Mouse (Mus musculus) forebrain, postnatal 0 days (tissue): Measurements from ENCODE around the gene Cpvl. TPM values are rescaled to one million over a fixed set of nuclear protein-coding genes. Genes with fewer than 3 reads are reported as not detected.

Experiments used
- ATAC-seq: fragments of 200-750 bp; cut with Nextera tagmentation; 2 replicates; pipeline ENCODE4 v1.8.0; 2017; ENCODE audit warnings: mild to moderate bottlenecking, moderate library complexity
- DNase-seq: peaks from one replicate; pipeline ENCODE4 v3.0.0-alpha.2; 2015
- H3K27ac ChIP-seq: fragments of 300-500 bp; sonication (generic); 2 replicates; pipeline ENCODE4 v1.5.1; 2014; ENCODE audit warnings: low read depth, mild to moderate bottlenecking, antibody characterized with exemption, low read length, moderate library complexity, mixed read lengths
- H3K27me3 ChIP-seq: fragments of 300-500 bp; sonication (generic); 2 replicates; pipeline ENCODE4 v1.6.1; 2014; ENCODE audit warnings: mild to moderate bottlenecking, low read length, mixed read lengths; ENCODE audit not compliant: insufficient read depth
- H3K36me3 ChIP-seq: fragments of 300-500 bp; sonication (generic); 2 replicates; pipeline ENCODE4 v1.6.1; 2014; ENCODE audit warnings: mild to moderate bottlenecking, moderate library complexity; ENCODE audit not compliant: insufficient read depth
- H3K4me1 ChIP-seq: fragments of 300-500 bp; sonication (generic); 2 replicates; pipeline ENCODE4 v1.6.1; 2014; ENCODE audit warnings: antibody characterized with exemption; ENCODE audit not compliant: insufficient read depth
- H3K4me2 ChIP-seq: fragments of 300-500 bp; sonication (generic); 2 replicates; pipeline ENCODE4 v1.6.1; 2014; ENCODE audit warnings: low read depth, mild to moderate bottlenecking, moderate library complexity
- H3K4me3 ChIP-seq: fragments of 300-500 bp; sonication (generic); 2 replicates; pipeline ENCODE4 v1.5.1; 2014; ENCODE audit warnings: low read depth, low read length, mixed read lengths
- H3K9ac ChIP-seq: fragments of 300-500 bp; sonication (generic); 2 replicates; pipeline ENCODE4 v1.6.1; 2014; ENCODE audit warnings: mild to moderate bottlenecking
- H3K9me3 ChIP-seq: fragments of 300-500 bp; sonication (generic); 2 replicates; pipeline ENCODE4 v1.6.1; 2016; ENCODE audit warnings: low read length
- CTCF ChIP-seq: sonication (generic); IDR thresholded peaks from 2 replicates; pipeline ENCODE4 v1.5.1; 2016; ENCODE audit warnings: antibody characterized with exemption, control low read depth, low read depth
- WGBS: fragments of 180-500 bp; shearing (Covaris S2); extraction: QIAGEN DNeasy Blood & Tissue Kit; methylation state at CpG from one replicate; pipeline ENCODE4 v1.1.7; 2014; 5-methylcytosine and 5-hydroxymethylcytosine counted together
- polyA plus RNA-seq: library from polyadenylated mRNA; unstranded; fragments of >200 nt; fragmentation: Nextera tagmentation; extraction: Ambion mirVana; gene quantifications from 2 replicates; pipeline ENCODE4 v1.2.1, GENCODE M21; 2015
- total RNA-seq: library from RNA; depleted of rRNA; stranded (reverse); fragments of >200 nt; gene quantifications from 2 replicates; pipeline ENCODE4 v1.2.3, GENCODE M21; 2014

Gene Cpvl
- total and polyA plus RNA-seq, 2 experiments from 2014 or later, result 0.13 TPM; not detected in 1

GRCm38 (mm10) chr6:53951421-53951820 is 27.1 kb downstream of the Cpvl start:
- Histone ChIP-seq H3K27me3 (no peaks in the 10 kb centered on the region), H3K4me2 (no peak overlapping the region), H3K27ac (no peak overlapping the region), H3K9me3 (no peaks in the 10 kb centered on the region), H3K36me3 (no peaks in the 10 kb centered on the region), H3K4me3 (no peak overlapping the region), H3K9ac (no peak overlapping the region), H3K4me1 (no peaks in the 10 kb centered on the region; the same call in 1 of the 2 replicates)
- WGBS, result 58% methylated on average over 4 of the region's 4 CpGs
- no peak for DNase-seq
- no peak for ATAC-seq
- TF ChIP-seq CTCF, result no peak

GRCm38 (mm10) chr6:53950876-53951275 is 27.6 kb downstream of the Cpvl start:
- peak; percentile 14; the same call in 1 of the 2 replicates for ATAC-seq
- no peak for DNase-seq
- H3K9me3 ChIP-seq, result no peaks in the 10 kb centered on the region
- H3K4me1 ChIP-seq, result no peaks in the 10 kb centered on the region; the same call in 1 of the 2 replicates
- no peak overlapping the region for H3K9ac ChIP-seq
- WGBS, result 59% methylated on average over 9 of the region's 9 CpGs
- no peak overlapping the region for H3K4me3 ChIP-seq
- H3K27ac ChIP-seq, result 0 out of 2 replicates have a peak overlapping the region, but pooled peaks have one; percentile 57
- no peak overlapping the region for H3K4me2 ChIP-seq
- TF ChIP-seq CTCF, result no peak
- H3K36me3 ChIP-seq, result no peaks in the 10 kb centered on the region
- H3K27me3 ChIP-seq, result no peaks in the 10 kb centered on the region

GRCm38 (mm10) chr6:53948388-53949035 is 30.0 kb downstream of the Cpvl start:
- no peaks in the 10 kb centered on the region for H3K36me3 ChIP-seq
- ATAC-seq, result no peak
- TF ChIP-seq CTCF, result no peak

GRCm38 (mm10) chr6:53944887-53945286 is 33.6 kb downstream of the Cpvl start:
- ATAC-seq, result no peak
- Histone ChIP-seq H3K4me2 (no peak overlapping the region), H3K4me1 (no peaks in the 10 kb centered on the region; the same call in 1 of the 2 replicates), H3K27ac (no peak overlapping the region), H3K9me3 (no peaks in the 10 kb centered on the region), H3K27me3 (no peaks in the 10 kb centered on the region), H3K36me3 (no peaks in the 10 kb centered on the region), H3K9ac (no peak overlapping the region), H3K4me3 (no peak overlapping the region)
- TF ChIP-seq CTCF, result no peak
- WGBS, result 76% methylated on average over 5 of the region's 5 CpGs
- DNase-seq, result no peak

More at GRCm38 (mm10) chr6:53948388-53949035, 30.0 kb downstream of the Cpvl start:
- Histone ChIP-seq H3K4me2 (no peak overlapping the region), H3K9ac (no peak overlapping the region), H3K27me3 (no peaks in the 10 kb centered on the region), H3K4me1 (no peaks in the 10 kb centered on the region; the same call in 1 of the 2 replicates), H3K4me3 (no peak overlapping the region), H3K9me3 (no peaks in the 10 kb centered on the region), H3K27ac (no peak overlapping the region; the same call in 1 of the 2 replicates)
- no peak for DNase-seq
- WGBS, result 59% methylated on average over 4 of the region's 4 CpGs

- no peaks in the 10 kb centered on the region for H3K36me3 ChIP-seq
- no peak overlapping the region for H3K4me2 ChIP-seq
- no peak overlapping the region for H3K4me3 ChIP-seq
- no peak overlapping the region for H3K9ac ChIP-seq
- H3K9me3 ChIP-seq, result no peaks in the 10 kb centered on the region
- WGBS, result 22% methylated on average over 3 of the region's 3 CpGs
- no peak overlapping the region for H3K27ac ChIP-seq
- H3K27me3 ChIP-seq, result no peaks in the 10 kb centered on the region
- H3K4me1 ChIP-seq, result no peaks in the 10 kb centered on the region
- no peak for ATAC-seq
- no peak for TF ChIP-seq CTCF
- no peak for DNase-seq
These were observed 34.1 kb downstream of the Cpvl start for GRCm38 (mm10) chr6:53944417-53944816.

GRCm38 (mm10) chr6:53942190-53942831 is 36.2 kb downstream of the Cpvl start:
- Histone ChIP-seq H3K4me3 (no peak overlapping the region), H3K9me3 (no peaks in the 10 kb centered on the region), H3K9ac (no peak overlapping the region), H3K27me3 (no peaks in the 10 kb centered on the region), H3K4me1 (no peaks in the 10 kb centered on the region), H3K36me3 (no peaks in the 10 kb centered on the region), H3K4me2 (no peak overlapping the region), H3K27ac (no peak overlapping the region)
- ATAC-seq (no peak), DNase-seq (no peak)
- TF ChIP-seq CTCF, result no peak
- 88% methylated on average over 7 of the region's 7 CpGs for WGBS

GRCm38 (mm10) chr6:53939752-53940151 is 38.7 kb downstream of the Cpvl start:
- DNase-seq (no peak), ATAC-seq (no peak)
- 59% methylated on average over 8 of the region's 8 CpGs for WGBS
- H3K4me1 ChIP-seq, result no peaks in the 10 kb centered on the region
- H3K4me2 ChIP-seq, result no peak overlapping the region
- H3K9me3 ChIP-seq, result no peaks in the 10 kb centered on the region
- no peaks in the 10 kb centered on the region for H3K27me3 ChIP-seq
- H3K4me3 ChIP-seq, result no peak overlapping the region
- no peak overlapping the region for H3K9ac ChIP-seq
- H3K27ac ChIP-seq, result no peak overlapping the region
- no peak for TF ChIP-seq CTCF
- H3K36me3 ChIP-seq, result no peaks in the 10 kb centered on the region
